Mouse (Mus musculus) liver (tissue): ENCODE measurements around the gene Plod2.

ENCODE experiments used
- DNase-seq: peaks from one replicate; pipeline ENCODE4 v3.0.0-alpha.2; 2020; ENCODE audit warnings: mixed read lengths

Plod2 gene

DNA sequence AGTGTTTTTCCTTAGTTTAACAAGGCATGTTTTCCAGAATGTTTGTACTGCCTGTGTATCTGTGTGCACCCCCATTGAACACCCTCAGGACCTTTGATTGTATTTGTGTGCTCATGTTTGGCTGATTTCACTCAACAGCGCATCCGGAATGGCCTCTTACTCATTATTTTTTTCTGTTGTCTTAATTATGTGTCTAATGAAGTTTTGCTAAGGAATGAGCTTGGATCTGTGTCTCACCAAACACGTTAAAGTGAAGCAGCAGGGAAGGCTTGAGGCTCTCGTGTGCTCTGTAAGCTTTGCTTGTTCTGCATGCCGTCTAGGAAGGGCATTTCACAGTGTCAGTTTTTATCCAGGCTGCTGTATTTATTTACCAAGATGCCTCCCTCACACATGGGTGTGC, 59.5 kb downstream of the Plod2 start:
- DNase-seq = no peak

DNA sequence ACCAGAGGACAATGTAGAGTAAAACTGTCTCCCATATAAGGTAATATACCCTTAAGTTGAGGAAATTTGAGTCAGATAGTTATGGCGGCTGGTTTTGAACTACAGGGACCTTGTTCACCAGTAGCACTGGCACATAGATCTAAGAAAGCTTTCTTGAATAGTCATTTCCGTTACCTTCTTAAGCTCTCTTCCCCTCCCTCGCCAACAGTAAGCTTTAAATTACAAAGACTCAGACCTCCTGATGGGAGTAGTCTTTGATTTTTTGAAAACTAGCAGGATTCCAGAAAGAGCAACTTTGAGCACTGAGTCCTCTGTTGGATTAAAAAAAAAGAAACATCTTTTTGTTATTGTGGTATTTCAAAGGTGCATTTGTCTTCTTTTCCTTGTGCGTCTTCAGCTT, 61.5 kb downstream of the Plod2 start:
- DNase-seq = no peak

DNA sequence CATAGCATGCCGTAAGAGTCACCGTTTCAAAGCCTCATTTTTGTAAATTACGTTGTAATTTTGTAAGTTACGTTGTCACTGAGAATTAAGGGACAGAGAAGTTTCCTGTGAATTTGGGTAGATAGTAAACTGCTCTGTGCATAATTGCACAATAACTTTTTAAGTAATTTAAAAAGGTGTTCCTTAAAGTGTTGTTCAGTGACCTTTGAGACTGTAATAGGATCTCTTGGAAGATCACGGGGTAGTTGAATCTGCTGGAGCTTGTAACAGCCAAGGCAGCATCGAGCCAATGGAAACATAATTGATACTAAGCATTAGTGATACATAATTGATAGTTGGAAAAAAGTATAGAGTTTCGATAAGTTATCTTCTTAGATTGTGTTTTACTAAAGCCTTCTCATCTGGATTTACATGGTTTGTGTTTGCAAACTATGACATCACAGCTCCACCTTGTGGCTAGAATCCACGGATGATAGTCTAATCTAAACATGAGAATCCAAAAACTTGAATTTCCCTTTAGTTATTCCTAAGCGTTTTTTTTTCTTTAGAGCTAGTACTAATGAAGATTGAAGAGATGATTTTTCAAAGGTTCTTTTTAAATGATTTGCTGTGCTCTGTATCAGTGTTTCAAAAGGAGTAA, 68.7 kb downstream of the Plod2 start:
- peak; percentile 12 for DNase-seq

DNA sequence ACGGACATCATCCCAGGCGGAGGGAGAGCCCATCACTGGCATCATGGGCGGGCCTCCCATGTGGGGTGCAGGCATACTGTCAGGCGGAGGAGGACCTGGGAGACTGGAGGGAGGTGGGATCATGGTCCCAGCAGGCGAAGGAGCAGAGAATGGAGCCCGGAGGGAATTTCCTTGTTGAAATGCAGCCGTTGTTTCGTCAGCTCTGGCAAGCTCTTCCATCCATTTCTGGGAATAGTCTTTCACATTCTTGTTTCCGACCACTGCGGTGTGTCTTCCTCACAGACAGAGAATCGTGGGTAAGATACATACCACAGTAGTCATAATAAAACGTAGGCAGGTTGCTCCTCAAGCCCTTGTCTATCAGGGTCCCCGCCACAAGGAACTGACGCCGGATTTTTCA, 70.6 kb downstream of the Plod2 start:
- no peak for DNase-seq

DNA sequence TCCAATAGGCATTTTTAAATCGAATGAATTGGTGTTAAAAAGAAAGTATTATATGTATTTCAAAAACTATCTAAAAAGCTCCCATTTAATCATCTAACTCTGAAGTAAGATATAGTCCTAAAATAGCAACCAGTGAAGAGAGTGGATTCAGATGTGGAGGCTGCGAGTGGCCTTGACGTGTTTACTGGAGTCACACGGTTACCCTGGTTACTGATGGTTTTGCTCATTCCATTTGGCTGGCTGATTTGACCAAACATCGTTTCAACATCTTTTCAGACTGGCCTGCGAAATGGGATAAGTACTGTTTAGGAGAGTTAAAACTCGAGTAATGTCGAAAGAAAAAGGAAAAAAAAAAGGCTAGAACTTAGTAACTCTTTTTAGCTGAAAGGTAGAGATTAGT, 71.2 kb downstream of the Plod2 start:
- DNase-seq = no peak

DNA sequence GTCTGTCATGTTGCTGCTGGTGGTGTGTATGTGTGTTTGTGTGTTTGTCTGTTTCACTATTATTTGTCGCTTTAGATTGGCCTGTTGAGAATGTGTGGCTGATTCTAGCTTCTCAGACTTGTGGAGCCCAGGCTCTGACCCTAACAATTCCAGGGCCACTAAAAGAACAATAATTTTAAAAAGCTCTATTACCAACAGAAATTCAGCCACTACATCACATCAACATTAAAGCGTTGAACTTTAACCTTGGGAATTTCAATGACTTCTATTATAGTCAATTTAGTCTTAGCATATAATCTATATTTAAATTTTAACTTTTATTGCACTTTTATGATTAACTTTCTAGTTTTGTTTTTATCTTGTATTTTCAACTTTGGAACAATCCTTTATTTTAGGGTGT, 74.4 kb downstream of the Plod2 start:
- no peak for DNase-seq

DNA sequence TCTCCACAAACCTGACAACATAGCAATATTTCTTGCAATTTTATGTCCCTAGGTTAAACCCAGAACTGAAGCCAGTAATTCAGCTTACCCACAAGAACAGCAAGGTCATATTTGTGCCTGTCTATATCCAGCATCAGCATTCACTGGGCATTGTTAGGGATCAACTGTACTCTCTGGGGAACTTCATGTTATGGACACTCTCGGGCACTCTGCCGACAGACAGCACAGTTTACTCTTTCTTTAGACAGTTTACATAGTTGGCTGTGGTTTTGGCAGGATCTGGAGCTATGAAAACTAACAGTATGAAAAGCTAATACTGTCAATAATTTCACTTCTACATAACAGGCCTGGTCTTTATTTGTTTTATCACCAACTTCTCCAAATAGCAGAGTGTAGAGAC, 75.4 kb downstream of the Plod2 start:
- no peak for DNase-seq

DNA sequence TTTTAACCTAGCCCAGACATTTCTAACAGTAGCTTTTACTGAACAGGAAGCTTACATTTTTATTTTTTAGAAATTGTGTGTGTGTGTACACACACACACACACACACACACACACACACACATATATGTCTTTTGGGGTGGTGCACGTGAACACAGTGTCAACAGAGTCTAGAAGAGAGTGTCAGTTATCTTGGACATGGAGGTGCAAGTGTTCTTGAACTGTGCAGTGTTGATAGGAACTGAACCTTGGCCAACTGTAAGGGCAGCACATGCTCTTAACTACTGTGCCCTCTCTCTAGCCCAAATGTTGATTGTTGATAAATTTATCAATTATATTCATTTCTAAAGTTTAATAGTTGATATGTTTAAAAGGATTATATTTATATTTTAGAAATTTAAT, 78.1 kb downstream of the Plod2 start:
- no peak for DNase-seq

DNA sequence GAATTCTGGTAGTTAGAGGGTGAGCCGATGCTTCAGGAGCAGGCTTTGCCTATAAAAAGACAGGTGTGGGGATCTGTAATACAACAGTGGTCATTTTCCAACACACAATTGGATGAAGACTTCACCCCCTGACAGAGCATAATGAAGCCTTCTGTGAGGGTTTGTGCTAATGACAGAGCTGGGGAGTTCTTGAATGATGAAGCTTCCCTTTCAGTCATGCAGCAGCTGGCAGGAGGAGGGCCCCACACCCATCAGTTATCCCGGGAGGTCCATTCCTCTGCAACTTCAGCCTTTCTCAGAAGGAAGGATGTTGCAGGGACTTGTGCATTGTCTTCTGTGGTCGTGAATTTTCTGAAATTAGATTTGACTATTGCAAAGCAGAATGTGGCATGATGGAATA, 79.2 kb downstream of the Plod2 start:
- DNase-seq = no peak

DNA sequence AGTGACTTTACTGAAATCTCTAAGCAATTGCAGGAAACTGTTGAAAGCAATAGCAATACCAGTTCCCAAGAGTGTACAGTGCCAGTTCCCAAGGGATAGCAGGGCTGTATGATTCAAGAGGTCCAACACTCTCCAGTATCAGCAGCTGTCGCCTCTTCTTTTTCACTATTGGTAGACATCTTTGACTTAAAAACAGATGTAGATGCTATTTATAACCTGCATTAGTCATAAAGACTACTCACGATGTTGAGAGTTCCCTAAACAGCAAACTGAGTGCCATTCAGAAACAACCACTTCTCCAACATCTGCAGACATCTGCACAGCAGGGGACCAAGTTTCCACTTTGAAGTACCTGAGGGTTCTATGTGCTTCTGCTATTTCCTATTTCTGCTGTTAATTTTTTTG, 79.9 kb downstream of the Plod2 start:
- no peak for DNase-seq

DNA sequence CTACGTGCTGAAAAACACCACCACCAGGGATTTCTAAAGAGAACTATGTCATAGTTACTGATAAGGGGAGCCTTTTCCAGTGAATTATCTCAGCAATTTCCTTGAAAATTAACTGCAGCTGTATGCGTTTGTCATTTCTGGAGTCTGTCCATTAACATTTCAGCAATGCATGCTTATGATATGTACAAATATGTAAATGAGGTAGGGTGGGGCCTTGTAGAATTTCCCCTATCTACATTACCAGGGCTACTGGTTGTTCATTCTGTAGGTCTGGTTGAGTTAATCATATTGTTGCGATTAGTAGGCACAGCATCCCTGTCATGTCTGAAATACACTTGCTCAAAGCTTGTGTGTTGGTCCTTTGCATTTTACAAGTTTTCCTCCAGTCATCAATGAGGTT, 92.8 kb downstream of the Plod2 start:
- DNase-seq = no peak

DNA sequence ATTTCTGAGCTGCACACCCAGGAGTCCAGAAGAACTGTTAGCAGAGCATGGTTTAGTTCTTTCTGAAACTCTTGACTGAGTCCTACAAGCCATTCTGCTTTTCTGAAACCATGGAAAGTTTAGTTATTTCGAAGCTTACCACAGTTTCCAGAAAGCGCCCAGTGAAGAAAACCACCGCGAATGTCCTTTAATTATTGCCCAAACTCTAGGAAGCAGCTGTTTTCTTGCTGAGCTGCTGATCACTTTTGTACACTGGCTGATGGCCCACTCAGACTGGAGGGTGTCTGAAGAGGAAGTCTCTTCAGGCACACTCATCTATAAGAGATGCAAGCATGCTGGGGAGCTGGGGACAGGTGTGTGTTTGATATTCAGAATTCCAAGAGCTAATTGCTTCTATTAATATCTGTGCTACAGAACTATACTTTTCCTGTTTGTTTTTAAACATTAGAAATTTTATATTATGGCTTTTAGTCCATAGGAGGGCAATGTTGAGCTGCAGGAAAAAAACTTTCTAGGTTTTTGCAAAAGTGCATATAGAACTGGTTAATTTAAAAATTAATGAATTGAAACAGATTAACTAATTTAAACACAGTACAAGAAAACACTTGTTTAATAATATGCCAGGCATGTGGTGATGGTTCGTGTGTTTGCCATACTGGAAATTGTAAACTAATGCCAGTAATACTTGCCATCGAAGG, 97.3 kb downstream of the Plod2 start:
- no peak for DNase-seq

DNA sequence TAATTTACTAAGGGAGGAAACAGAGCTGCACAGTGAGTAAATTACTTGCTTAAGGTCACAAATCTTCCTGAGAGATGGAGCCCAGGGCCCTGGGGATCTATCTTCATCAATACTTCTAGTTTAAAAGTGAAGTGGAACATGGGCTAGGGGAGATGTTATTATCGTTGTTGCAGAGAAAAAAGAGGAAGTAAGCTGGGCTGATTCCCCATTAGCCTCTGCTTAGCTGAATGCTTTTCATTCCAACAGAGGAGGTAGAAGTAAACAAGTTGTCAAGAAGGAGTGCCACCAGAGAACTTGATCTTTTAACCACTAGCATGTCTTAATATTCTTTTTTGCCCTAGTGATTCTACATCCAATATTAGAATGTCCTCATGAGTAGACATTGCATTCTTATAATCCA, 99.7 kb downstream of the Plod2 start:
- no peak for DNase-seq
